Mouse (Mus musculus): ENCODE measurements around the gene Olfr954. TPM values are rescaled to one million over a fixed set of nuclear protein-coding genes. Genes with fewer than 3 reads are reported as not detected.

Olfr954 gene
- not detected in 2 replicates for polyA plus RNA-seq (2016; fragmentation: Nextera tagmentation; extraction: Ambion mirVana)

DNA sequence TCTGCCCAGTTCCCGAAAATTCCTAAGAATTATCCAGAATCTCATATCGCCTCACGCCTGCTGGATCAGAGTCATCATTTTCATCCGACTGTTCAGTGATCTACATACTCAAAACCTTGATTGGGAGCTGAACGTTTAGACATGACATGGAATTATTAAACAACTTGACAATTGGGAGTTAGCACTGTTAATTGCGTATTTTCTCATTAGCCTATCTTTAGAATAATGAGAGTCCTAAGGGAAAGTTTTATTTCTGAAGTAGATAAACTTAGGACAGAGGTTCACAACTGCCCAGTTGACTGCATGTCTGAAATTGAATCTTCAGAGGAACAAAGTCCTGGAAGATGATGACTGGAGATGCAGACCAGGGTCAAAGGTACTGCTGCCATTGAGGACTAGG lies at the start of gene Olfr954:
Gene Olfr954, plus strand, starts transcription at position 301 of the 400 bp plus-strand sequence.
- no peak for DNase-seq (ENCODE audit: low spot score)
- WGBS, result 80% methylated on average over 6 of the region's 6 CpGs

DNA sequence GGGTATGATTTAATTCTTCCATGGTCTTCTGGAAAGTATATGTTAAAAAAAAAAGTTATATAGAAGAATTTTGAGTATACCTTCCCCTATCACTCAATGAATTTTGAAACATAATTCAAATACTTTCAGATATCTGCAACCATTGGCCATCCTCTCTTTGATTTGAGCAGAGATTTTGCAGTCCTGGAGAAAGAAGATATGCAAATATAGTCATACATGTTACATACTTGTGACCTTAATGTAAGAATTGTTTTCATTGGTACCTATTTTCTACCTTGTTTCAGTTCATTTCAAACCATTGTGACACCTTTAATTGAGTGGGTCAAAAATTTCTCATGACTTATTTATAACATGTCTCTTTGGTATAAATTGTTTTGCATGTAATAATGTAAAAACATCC lies 29.5 kb upstream of the Olfr954 start, which contains the start of gene Olfr952:
Gene Olfr952, minus strand, starts transcription at position 101 of the 400 bp plus-strand sequence.
- H3K36me3 ChIP-seq, result no peaks in the 10 kb centered on the region
- H3K4me3 ChIP-seq, result no peak within 1 kb of the TSS
- H3K27me3 ChIP-seq (ENCODE audit: insufficient read depth, poor library complexity, severe bottlenecking), result no peaks in the 10 kb centered on the region
- DNase-seq (ENCODE audit: low spot score), result no peak
- H3K9me3 ChIP-seq, result no peaks in the 10 kb centered on the region
- H3K27ac ChIP-seq, result no peak within 1 kb of the TSS
- no peaks in the 10 kb centered on the region for H3K4me1 ChIP-seq

More for the DNA sequence above, at the start of gene Olfr954:
- Histone ChIP-seq H3K27ac (no peak within 1 kb of the TSS), H3K9me3 (no peaks in the 10 kb centered on the region), H3K4me1 (no peaks in the 10 kb centered on the region), H3K27me3 (ENCODE audit: insufficient read depth, poor library complexity, severe bottlenecking) (no peaks in the 10 kb centered on the region), H3K4me3 (no peak within 1 kb of the TSS), H3K36me3 (no peaks in the 10 kb centered on the region)

DNA sequence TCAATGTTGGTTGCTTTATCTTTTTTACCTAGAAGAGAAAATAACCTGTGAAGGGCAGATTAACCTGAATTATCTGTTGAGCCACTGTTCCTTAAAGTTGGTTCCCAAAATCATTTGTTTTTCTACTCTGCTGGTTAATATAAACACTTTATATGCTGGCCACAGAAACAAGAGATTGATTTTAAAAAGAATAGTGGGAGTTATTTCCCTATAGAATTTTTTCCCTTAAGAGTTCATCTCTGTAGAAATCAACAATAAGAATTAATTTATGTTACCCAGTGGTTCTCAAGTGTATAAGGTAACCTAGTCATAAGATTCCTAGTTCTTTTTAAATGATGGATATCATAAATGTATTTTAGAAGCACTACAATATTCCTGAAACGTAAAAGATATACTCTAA lies 15.3 kb downstream of the Olfr954 start, which contains the start of gene Olfr955:
Gene Olfr955, minus strand, starts transcription at position 101 of the 400 bp plus-strand sequence.
- no peaks in the 10 kb centered on the region for H3K27me3 ChIP-seq (ENCODE audit: insufficient read depth, poor library complexity, severe bottlenecking)
- H3K36me3 ChIP-seq, result no peaks in the 10 kb centered on the region
- H3K4me3 ChIP-seq, result no peak within 1 kb of the TSS
- H3K9me3 ChIP-seq, result no peaks in the 10 kb centered on the region
- 52% methylated on average over 1 of the region's 1 CpGs for WGBS
- no peaks in the 10 kb centered on the region for H3K4me1 ChIP-seq
- no peak for DNase-seq (ENCODE audit: low spot score)
- no peak within 1 kb of the TSS for H3K27ac ChIP-seq

DNA sequence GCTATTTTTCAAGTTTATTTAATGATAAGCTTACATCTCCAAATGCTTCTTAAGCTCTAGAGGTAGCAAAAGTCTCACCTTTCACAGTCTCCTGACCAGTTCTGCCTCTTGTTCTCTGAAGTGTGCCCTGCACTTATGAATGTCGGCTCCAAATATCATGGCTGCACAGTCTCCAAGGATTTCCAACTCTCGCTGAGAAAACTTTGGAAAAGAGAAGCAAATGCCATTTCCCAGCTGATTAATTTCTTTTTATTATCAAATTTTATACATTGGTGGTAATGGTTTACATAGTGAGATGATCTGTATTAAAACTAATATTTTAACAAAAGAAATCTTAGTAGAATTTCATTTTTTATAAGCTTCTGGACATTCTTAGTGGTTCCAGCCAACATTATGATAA lies 37.4 kb downstream of the Olfr954 start, which contains the start of gene Olfr44:
Gene Olfr44, minus strand, starts transcription at position 101 of the 400 bp plus-strand sequence.
- Histone ChIP-seq H3K9me3 (no peaks in the 10 kb centered on the region), H3K27ac (no peak within 1 kb of the TSS), H3K27me3 (ENCODE audit: insufficient read depth, poor library complexity, severe bottlenecking) (no peaks in the 10 kb centered on the region), H3K36me3 (no peaks in the 10 kb centered on the region), H3K4me1 (no peaks in the 10 kb centered on the region), H3K4me3 (no peak within 1 kb of the TSS)
- WGBS, result 81% methylated on average over 2 of the region's 2 CpGs
- DNase-seq (ENCODE audit: low spot score), result no peak

DNA sequence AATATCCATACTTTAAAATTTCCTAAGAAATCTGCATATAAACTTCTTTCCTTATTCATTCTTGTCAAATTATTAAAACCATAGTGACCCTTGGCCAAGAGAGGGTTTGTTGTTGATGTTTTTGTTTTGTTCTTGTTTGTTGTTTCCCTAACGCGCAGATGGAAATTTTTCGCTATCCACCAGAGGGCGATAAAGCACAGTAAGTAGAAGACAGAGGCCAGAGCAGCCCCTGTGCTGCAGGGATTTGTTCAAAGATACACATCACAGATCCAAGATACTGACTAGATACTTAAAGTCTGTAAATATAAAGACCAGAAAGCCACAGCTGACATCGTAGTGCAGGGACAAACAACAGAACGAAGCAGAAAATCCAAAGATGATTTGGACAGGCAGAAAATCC lies 52.5 kb downstream of the Olfr954 start:
- H3K27me3 ChIP-seq (ENCODE audit: insufficient read depth, poor library complexity, severe bottlenecking), result no peaks in the 10 kb centered on the region
- WGBS, result 8% methylated on average over 6 of the region's 6 CpGs
- no peaks in the 10 kb centered on the region for H3K36me3 ChIP-seq
- H3K4me1 ChIP-seq, result no peaks in the 10 kb centered on the region
- H3K9me3 ChIP-seq, result no peaks in the 10 kb centered on the region
- H3K4me3 ChIP-seq, result no peak overlapping the region
- no peak overlapping the region for H3K27ac ChIP-seq
- DNase-seq (ENCODE audit: low spot score), result no peak

DNA sequence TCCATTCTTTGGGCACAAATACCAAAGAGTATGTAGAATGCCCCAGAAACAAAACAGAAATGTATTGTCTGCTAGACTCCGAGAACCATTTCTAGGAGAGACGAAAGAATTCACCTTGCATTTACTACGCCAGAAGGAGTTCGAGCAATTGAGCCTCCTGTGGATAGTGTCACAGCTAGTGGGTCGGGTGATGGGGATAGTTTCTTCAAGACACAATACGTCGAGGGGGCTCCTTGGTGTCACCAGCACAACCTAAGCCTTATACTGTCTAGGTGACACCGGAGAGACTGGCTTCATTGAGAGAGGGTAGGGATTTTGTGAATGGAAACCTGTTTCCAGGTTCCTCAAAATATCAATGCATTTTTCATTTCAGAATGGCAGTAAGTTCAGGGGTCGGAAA lies 52.9 kb downstream of the Olfr954 start:
- DNase-seq (ENCODE audit: low spot score), result no peak
- no peak overlapping the region for H3K4me3 ChIP-seq
- H3K27me3 ChIP-seq (ENCODE audit: insufficient read depth, poor library complexity, severe bottlenecking), result no peaks in the 10 kb centered on the region
- no peak overlapping the region for H3K27ac ChIP-seq
- 72% methylated on average over 9 of the region's 9 CpGs for WGBS
- no peaks in the 10 kb centered on the region for H3K9me3 ChIP-seq
- no peaks in the 10 kb centered on the region for H3K36me3 ChIP-seq
- H3K4me1 ChIP-seq, result no peaks in the 10 kb centered on the region

Other genes starting within 250 kb of the Olfr954 start
- gene Olfr1537, start 206.7 kb upstream of the Olfr954 start, polyA plus RNA-seq (2016; fragmentation: Nextera tagmentation; extraction: Ambion mirVana), result not detected in 2 replicates
- gene Olfr945, start 179.9 kb upstream of the Olfr954 start, polyA plus RNA-seq (2016; fragmentation: Nextera tagmentation; extraction: Ambion mirVana), result not detected in 2 replicates
- gene Olfr948, start 130.7 kb upstream of the Olfr954 start, polyA plus RNA-seq (2016; fragmentation: Nextera tagmentation; extraction: Ambion mirVana), result not detected in 2 replicates
- not detected in 2 replicates for gene Olfr951, start 69.3 kb upstream of the Olfr954 start, polyA plus RNA-seq (2016; fragmentation: Nextera tagmentation; extraction: Ambion mirVana)
- gene Olfr952, start 29.6 kb upstream of the Olfr954 start, polyA plus RNA-seq (2016; fragmentation: Nextera tagmentation; extraction: Ambion mirVana), result not detected in 2 replicates
- not detected in 2 replicates for gene Olfr955, start 15.2 kb downstream of the Olfr954 start, polyA plus RNA-seq (2016; fragmentation: Nextera tagmentation; extraction: Ambion mirVana)
- not detected in 2 replicates for gene Olfr44, start 37.3 kb downstream of the Olfr954 start, polyA plus RNA-seq (2016; fragmentation: Nextera tagmentation; extraction: Ambion mirVana)
- gene Olfr957, start 59.1 kb downstream of the Olfr954 start, polyA plus RNA-seq (2016; fragmentation: Nextera tagmentation; extraction: Ambion mirVana), result not detected in 2 replicates
- not detected in 2 replicates for gene Olfr958, start 97.4 kb downstream of the Olfr954 start, polyA plus RNA-seq (2016; fragmentation: Nextera tagmentation; extraction: Ambion mirVana)
- not detected in 2 replicates for gene Olfr959, start 118.9 kb downstream of the Olfr954 start, polyA plus RNA-seq (2016; fragmentation: Nextera tagmentation; extraction: Ambion mirVana)
- gene AW551984, start 147.7 kb downstream of the Olfr954 start, polyA plus RNA-seq (2016; fragmentation: Nextera tagmentation; extraction: Ambion mirVana), result 9.3 and 12.8 TPM in 2 replicates
- not detected in 2 replicates for gene Olfr148, start 154.0 kb downstream of the Olfr954 start, polyA plus RNA-seq (2016; fragmentation: Nextera tagmentation; extraction: Ambion mirVana)
- gene Olfr960, start 164.7 kb downstream of the Olfr954 start, polyA plus RNA-seq (2016; fragmentation: Nextera tagmentation; extraction: Ambion mirVana), result not detected in 2 replicates
- not detected in 2 replicates for gene Olfr961, start 188.4 kb downstream of the Olfr954 start, polyA plus RNA-seq (2016; fragmentation: Nextera tagmentation; extraction: Ambion mirVana)
- gene Olfr963, start 210.5 kb downstream of the Olfr954 start, polyA plus RNA-seq (2016; fragmentation: Nextera tagmentation; extraction: Ambion mirVana), result not detected in 2 replicates